Mouse (Mus musculus) left cerebral cortex, adult 18-20 months (tissue): ENCODE measurements at regions not wholly inside any gene's neighbourhood (a gene's known extent, or its start where the extent isn't known, plus 50 kb on each side); places are given as distances from the start of the nearest gene placed in this dataset.

Source experiments
- DNase-seq, 2 experiments: peaks; one replicate each; pipeline ENCODE4 v3.0.0; 2021 to 2022; ENCODE audit warnings: low spot score in 2 of 2, mixed read lengths in 1 of 2

DNA sequence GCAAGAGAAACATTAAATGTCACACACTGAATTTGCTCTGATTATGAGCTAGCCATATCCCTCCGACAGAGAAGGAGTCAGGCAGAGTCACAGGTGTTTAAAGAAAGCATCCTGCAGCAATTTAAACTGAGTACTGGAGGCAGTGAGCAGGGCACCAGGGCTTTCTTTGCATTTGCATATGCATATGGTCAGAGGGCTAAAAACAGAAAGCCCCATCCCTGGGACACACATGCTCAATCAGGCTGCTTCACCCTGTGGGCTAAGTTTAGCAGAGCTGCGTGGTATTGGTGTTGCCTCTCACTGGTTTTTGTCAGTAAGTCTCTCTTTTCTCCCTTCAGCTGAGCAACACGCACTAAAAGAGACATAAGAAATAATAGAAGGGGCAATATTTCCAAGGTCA lies 289.9 kb upstream of the Rps6ka3 start:
- peak in 1 of 2 experiments; percentile 34 for DNase-seq

DNA sequence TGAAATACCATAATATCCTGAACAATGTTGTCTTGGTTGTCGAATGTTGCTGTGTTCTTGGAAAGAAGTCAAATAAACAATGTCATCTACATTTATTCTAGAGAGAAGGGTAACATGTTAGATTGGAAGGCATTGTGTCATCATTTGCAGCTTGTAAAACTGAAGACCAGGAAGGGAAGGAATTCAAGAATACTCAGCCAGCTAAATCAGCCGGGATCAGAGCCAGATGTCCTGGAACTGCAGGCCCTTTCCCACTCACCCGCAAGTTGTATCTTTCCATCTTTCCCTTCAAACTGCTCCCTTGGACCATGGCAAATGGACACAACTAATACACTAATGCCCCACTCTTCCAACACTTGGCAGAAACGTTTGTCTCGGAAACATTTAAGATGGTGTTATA lies 288.7 kb upstream of the Rps6ka3 start:
- peak in 1 of 2 experiments; percentile 12 for DNase-seq

DNA sequence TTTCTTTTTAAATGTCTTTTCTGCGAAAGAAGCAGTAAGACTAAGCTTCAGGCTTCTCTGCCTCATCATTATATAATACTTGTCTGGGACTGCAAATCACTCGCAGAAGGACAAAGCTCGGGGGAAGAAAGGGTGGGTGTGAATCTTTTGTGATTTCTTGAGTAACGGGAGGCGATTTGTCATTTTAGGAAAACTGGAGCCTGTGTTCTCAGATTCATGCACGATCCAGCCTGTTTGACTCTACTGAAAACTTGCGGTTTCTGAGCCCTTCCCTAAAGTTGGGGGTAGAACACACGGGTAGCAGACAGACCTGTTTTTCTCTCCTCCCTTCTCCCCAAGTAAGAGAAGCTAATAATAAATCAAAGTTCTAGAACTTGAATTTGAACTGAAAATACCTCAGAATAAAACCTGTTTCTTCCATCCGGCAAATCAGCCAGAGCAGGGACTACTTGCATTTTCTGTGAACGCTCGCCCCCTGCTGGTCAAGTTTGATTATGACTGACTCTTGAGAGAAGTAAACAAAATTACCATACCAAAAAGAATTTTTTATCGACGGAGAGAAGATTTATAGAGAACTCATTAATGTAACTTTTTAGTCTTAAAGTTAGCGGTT lies 288.2 kb upstream of the Rps6ka3 start:
- DNase-seq: peak; percentile 84 to 87

DNA sequence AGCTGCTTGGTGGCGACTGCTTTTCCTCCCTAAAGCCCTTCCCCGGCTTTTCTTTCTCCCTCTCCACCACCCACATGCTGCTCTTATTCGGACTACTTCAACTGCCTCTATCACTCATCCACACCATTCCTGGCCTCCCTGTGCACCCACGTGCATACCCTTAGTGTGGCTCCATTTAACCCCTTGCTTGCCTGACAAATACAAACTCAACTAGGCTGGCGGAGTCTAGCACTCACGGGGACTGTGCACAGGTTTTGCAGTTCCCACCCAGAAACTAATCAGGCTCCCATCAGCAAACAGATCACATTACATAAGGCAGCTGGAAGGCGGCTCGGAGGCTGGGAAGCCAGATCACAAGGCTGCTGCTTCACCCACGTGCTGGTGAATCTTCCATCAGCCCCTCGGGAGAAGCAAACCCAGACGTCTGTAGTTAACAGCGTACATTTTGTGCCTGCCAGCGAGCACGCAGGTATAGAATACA lies 287.0 kb upstream of the Rps6ka3 start:
- peak; percentile 58 to 71 for DNase-seq

DNA sequence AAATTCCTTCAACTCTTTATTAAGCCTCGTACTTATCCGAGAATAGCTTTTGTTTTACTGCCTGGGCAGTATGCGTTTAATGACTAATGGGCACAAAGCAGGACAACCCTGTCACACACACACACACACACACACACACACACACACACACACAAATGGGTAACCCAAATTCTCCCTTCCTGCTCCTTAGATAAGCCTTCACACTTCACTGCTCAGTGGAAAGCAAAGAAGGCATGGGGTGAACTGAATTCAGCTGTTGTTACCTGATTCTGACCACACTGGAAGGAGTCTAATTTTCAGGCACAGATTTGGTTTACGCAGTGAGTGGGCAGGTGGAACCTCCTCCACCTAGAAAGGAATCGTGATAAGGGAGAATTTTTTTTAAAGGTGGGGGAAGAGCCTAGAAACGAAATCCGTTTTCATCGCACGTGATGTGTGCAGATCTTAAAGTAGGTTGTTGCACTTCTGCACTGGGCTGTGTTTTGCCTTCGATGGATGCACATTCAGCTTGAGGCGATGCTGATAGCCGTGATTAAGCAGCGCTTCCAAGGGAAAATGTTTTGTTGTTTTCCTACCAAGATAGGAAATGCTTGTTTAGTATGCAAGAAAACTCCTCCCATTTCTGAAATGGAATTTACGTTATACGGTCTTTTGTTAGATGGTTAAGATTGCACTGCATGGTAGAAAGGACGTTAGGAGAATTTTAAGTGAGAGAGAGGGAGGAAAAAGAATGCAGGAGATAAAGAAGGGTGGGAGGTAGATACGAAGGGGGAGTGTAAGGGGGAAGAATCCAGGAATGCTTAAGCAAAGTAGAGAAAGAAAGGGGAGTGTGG lies 286.2 kb upstream of the Rps6ka3 start:
- peak; percentile 16 to 23 for DNase-seq

DNA sequence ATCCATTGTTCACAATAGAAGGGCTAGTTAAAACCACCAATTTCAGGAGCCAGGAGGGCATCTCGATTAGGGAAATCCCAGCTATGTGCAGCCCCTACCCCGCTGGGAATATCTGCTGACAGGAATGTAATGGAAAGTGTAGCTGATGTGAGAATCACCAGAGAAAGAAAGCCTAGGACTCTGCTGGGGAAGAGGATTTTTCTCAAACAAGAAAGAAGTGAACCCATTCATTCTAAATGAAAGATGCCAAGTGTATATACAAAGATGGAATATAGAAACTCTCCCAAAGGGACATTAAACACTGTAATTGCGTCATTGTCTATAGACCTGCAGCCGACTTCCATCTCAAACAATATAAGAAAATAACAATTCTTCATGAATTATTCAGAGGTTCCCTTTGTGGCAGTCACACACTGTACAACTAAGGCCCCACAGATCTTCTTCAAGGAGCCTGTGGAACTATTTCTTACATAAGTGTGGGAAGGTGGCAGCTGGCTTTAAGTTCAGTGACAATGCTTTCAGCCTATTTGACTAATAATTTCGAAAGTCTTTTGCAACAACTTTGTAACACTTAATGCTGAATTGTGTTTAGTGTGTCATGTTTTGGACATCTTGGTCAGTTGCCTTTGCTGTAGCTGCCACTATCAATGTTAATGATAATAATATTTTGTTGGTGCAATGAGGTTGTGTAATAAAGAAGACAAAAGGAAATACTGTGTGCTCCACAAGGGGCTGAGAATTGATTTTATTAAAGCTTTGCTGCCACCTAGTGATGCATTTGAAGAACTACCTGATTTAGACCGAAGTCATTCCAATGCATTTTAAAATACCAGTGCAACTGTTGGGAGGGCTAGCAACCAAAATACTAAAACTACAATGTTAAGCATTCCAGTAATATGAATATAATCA lies 285.4 kb upstream of the Rps6ka3 start:
- no peak for DNase-seq

DNA sequence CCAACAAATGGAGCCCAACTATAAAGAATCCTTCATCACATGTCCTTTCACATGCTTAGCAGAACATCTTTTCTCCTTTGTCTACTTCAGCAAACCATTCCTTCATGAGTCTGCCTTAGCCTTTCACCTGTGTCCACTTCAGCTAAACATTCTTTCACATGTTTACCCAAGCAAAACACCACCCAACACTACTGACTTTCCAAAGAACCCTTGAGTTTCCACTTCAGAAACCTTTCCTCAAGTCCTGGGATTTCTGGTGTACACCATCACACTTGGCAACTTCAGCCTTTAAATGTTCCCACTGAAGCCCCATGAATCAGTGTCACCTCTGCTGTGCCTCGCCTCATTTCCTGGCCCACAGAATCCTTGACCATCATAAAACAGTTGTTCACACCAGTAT lies 278.2 kb upstream of the Rps6ka3 start:
- no peak for DNase-seq

DNA sequence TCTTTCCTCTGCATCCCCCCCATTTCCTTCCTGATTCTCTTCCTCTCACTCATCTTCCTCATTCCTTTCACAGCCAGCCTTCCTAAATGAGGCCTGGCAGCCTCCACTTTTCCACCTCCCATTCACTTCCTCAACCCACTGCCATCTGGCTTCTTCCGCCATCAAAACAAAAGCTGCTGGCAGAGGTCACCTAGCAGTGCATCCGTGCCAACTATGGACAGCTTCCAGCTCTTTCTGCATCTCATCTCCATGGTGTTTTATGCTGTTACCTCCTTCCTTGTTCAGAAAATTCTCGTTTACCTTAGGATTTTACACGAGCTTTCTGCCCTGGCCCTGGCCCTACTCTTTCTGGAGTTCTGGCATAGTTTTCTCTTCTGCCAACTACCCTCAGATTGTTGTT lies 262.9 kb upstream of the Rps6ka3 start:
- DNase-seq: no peak

DNA sequence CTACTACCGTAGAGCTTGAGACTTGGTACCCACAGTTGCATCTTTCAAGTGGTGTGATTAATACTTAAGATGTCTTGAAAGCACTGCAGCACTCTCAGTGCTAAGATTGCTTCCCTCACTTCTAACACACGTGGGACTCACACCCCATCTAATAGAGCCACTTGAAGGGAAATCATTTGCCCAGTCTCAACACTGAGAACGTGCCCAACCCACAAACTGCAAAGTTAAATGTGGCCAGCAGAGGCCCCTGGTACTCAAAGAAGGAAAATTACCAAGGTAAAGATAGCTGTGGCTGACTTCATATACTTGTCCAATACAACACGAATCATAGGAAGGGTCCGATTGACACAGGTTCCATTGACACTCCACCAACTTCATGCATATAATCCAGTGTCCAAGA lies 238.4 kb upstream of the Rps6ka3 start:
- peak; percentile 32 to 33 for DNase-seq

DNA sequence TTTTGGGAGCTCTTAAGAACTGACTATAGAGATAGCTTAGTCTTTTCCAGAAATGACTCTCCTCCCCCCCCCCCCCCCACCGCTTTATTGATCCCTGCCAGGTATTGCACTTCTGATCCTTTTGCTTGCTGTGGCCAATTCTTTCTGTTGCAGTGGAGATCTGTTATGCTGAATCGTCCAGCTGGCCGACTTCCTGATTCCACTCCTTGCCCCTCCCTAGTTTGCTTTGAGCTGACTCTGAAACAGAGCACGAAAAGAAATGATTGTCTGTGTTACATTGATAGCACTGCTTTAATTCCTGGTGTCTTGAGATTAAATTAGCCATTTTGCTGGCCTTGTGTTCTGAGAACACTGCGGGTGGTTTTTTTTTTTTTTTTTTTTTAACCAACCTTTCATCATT lies 233.5 kb upstream of the Rps6ka3 start:
- DNase-seq: no peak

DNA sequence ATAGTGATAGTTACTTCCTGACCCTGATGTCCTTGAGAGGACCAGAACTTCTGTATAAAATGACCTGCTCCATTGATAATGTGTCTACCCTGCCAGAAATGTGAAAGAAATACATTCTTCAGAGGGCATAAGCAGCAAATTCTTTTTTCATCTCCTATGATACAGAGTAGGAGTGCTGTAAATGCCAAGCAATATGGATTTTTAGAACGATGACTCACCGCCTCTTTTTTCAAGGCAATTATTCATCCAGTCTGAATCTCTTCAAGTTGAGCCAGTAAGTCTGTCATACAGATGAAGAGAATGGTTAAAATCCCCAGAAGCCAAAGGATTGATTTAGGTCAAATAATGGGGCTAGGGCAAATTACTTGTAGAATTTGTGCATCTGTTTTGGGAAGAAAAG lies 225.4 kb upstream of the Rps6ka3 start:
- peak; percentile 2 for DNase-seq

DNA sequence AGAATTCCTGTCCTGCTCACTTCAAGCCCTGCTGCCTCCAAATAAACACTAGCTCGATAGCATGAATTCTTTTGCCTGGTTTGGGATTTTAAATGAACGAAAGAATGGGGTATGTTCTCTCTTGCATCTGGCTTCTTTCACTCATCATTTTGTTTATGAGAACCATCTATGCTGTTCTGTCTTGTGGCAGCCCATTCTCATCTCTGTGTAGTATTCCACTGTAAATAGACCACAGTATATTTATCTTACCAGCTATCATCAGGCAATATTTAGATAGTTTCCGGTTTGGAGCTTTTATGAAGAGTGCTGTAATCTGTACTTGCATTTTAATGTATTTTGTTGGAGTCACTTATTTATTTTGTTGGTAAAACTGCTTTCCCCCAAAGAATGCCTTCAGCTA lies 222.4 kb upstream of the Rps6ka3 start:
- DNase-seq: no peak

DNA sequence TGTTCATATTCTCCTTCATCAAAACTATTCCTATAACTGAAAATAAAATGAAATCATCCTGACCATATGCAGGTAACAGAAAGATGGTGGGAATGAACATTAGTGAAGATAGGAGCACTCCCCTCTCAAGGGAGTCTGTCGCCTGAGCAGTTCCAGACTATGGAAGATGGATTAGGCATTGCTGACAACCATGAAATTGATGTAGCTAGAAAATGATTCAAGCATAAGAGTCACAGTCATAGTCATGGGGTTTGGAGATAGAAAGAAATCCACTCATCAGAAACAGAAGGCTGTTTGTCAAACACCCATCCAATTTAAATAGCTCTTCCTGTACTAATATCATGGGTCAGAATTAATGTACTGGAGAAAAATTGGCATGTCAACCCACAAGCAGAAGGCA lies 191.2 kb upstream of the Rps6ka3 start:
- DNase-seq: no peak

DNA sequence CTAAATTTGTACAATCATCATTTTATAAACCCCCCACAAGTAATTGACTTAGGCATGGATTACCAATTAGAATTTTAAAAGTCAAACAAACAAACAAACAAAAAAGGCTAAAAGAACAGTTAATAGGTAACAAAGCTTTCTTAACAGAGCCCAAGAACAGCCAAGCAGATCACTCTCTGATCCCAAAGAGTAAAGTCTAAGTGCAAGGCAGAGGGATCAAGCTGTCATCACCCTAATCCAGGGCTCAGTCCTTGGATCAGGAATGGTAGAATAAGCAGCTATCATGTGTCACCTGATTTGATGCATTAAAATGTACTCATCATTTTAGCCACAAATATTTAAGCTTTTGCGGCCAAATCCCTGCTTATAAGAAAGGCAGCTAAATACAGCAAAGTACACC lies 183.8 kb upstream of the Rps6ka3 start:
- no peak for DNase-seq

DNA sequence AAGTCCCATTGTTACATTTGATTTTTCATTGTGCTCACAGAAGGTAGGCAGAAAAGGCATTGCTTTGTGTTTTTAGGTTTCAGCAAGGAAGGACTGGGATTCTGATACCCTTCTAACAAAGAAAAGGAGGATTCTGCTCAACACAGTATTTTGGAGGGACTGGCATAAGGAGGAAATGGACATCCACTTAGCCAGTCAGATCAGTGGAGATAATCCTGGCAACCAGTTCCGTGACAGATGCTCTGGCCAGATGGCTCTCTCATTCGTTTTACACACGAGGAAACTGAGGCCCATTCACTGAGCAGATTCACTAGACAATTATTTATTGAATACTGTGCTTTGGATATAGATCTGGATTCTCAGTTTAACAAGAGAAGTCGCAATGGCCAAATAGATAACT lies 178.2 kb upstream of the Rps6ka3 start:
- no peak for DNase-seq

DNA sequence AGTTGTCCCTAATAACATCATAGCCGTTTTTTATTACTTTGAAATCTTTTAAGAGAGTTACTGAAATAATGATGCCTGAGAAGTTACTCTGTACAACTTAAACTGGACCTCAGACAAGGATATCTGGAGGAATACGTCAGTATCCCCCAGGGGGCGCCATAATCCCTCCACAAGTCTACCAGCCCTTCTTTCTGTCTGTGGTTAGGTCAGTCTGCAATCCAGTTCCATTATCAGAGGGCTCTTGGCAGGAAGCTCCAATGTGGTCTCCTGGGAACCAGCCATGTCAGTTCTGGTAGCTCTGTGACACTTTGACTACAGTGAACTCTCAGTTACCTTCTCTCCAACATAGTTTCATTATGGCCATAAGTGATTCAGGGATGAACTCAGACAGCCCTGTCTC lies 166.7 kb upstream of the Rps6ka3 start:
- DNase-seq: peak; percentile 11 to 44

DNA sequence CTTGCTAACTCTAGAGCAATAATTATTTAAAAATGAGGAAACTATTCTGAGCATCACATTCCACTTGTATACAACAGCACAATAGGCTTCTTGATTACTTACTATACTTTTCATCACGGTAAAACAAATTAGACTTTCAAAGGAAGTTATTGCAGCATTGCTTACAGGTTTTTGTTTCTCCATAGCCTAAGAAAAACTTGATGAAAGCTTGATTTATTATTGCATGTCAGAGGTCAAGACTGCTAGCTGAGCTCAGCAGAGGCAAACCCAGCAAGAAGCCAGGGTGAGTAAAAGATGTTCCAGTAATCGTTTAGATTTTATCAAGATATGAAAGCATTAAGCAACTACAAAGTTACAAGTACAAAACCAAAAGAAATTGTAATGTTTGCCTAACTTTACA lies 162.2 kb upstream of the Rps6ka3 start:
- DNase-seq: no peak

DNA sequence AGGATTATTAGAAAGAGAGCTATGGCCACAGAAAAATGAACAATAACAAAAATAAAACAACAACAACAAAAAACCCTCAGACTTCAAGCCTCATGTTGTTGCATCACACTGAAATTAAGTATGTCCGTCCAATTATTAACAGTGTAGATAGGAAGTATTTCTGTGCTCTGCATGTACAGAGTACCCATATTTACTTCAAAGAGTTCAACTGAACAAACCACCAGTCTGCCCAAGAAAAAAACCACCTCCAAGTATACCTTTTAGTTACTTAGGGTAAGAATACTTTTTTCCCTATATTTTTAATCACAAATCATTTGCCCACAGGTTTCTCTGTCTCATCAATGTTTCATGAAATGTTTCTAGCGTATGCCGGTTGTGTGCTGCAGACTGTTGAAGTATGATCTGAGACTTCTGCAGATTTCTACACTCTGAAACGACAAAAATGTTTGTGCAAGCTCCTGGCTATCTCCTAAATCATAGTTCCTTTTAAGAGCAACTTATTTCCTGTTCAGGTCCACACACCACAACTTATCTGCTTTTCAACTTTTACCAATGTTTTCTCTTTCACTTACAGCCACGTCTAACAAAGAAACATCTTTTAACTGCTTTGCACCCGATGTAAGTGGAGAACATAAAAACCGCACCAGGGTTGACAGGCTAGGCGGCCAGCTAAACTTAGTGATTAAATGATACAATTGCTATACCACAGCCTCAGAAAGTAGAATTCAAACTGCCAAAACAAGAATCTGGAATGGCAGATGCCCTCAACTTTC lies 154.2 kb upstream of the Rps6ka3 start:
- no peak for DNase-seq

DNA sequence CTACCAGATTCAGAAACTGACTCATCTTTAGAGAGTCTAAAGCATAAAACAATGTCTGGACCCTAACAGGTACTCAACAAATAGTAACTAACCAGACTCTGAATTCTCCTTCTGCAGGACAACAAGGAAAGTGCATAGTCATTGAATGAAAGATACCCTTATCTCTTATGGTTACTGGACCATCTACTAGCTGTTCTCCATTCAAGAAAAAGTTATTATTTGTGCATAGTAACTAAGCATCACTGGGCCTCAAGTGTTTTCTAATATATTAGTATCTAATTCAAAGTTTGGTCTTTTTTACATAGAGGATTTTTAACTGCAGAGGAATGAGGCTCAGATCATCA lies 153.7 kb upstream of the Rps6ka3 start:
- no peak for DNase-seq

DNA sequence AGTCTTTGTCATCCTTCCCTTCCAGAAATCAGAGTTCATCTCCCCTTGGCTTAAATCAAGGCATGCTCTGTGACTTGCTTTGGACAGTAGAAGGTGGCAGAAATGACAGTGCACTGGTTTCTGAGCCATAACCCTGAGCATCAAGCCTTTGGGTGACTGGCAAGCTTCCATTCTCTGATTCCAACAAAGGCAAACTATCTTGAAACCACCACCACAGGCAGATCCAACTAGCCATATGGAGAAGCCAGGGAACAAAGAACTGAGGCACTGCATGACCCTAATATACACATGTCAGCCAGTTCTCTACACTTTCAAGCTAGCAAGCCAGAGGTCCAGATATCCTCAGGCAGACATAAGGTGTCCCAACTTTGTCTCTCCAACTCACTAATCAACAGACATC lies 151.2 kb upstream of the Rps6ka3 start:
- DNase-seq: no peak

DNA sequence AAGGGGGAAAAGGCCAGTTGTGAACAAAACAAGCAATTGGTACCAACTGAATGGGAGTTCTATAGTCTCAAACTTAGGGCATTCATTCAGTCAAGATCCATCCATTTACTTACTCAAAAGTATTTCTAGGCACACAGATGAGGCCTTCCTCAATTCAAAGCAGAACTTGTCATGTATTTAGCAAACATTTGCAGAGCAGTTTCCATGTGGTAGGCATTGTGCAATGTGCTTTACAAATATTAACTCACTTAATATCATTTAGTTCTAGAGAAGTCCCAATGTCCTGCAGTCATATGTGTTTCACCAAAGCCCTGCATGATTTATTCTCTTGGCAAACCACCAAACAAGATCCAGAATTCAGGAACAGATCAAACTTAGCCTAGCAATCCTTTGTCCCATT lies 148.8 kb upstream of the Rps6ka3 start:
- DNase-seq: no peak
